Mouse (Mus musculus) brown adipose tissue, adult 24 weeks (tissue): ENCODE data around the gene Dync1i1. TPM values are rescaled to one million over a fixed set of nuclear protein-coding genes. Genes with fewer than 3 reads are reported as not detected.

Source experiments
- H3K27ac ChIP-seq: fragments of 200-500 bp; replicated peaks from 2 replicates; pipeline ENCODE4 v1.5.1; 2012; ENCODE audit warnings: low read depth, mild to moderate bottlenecking, low read length
- H3K4me1 ChIP-seq: fragments of 200-500 bp; 2 replicates; pipeline ENCODE4 v1.6.1; 2012; ENCODE audit warnings: low read length, mixed read lengths; ENCODE audit not compliant: control insufficient read depth, insufficient read depth, insufficient read length
- H3K4me3 ChIP-seq: fragments of 200-500 bp; 2 replicates; pipeline ENCODE4 v1.5.1; 2012; ENCODE audit warnings: low read depth, mild to moderate bottlenecking, low read length, moderate library complexity; ENCODE audit not compliant: insufficient read depth
- polyA plus RNA-seq: library from polyadenylated mRNA; stranded (reverse); fragments of >200 nt; gene quantifications from 2 replicates; pipeline ENCODE4 v1.2.4, GENCODE M21; 2012; ENCODE audit not compliant: missing spikeins, insufficient read depth, insufficient read length

Gene Dync1i1
- polyA plus RNA-seq, 1 experiment: not detected

DNA sequence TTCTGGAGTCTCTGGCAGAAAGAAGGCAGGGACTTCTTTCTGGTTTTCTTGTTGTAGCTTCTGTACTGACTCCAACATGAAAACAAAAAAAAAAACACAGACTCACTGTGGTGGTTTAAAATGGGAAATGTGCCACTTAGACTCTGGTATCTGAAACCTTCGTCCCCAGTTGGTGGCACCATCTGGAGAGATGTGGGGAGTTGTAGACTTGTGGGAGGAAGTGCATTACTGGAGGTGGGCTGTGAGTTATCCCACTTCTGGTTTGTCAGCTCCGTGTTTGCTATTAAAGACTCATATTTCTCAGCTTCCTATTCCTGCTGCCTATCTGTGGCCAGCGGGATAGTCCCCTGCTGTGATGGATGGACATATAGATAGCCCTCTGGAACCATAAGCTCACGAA lies 351.8 kb downstream of the Dync1i1 start:
- no peak overlapping the region for H3K27ac ChIP-seq
- no peaks in the 10 kb centered on the region for H3K4me1 ChIP-seq
- no peak overlapping the region for H3K4me3 ChIP-seq

Other genes starting within 250 kb of the Dync1i1 start
- gene Pdk4, start 229.3 kb upstream of the Dync1i1 start, polyA plus RNA-seq: 587 and 1,614 TPM in 2 replicates